Mouse (Mus musculus): Measurements from ENCODE around the gene Nek10.

- TF ChIP-seq POLR2A (IDR thresholded peaks at IDR 0.05; ENCODE audit: low read depth, low read length) (no peak), CTCF (IDR thresholded peaks at IDR 0.05; ENCODE audit: borderline replicate concordance, insufficient read depth, low read length) (no peak)
Observed at GRCm38 (mm10) chr14:14896399-14897136, 93.4 kb downstream of the Nek10 start.

Data from embryonic fibroblast, embryonic 13.5 days (primary cell).